Mouse (Mus musculus) liver, embryonic 15.5 days (tissue): ENCODE results near the gene Tmem238l. TPM values are rescaled to one million over a fixed set of nuclear protein-coding genes. Genes with fewer than 3 reads are reported as not detected.

Experiments
- ATAC-seq: fragments of 200-750 bp; cut with Nextera tagmentation; 2 replicates; pipeline ENCODE4 v1.8.0; 2017; ENCODE audit warnings: moderate number of reproducible peaks, mild to moderate bottlenecking, moderate library complexity; ENCODE audit not compliant: insufficient read depth
- H3K27ac ChIP-seq: fragments of 300-500 bp; sonication (generic); replicated peaks from 2 replicates; pipeline ENCODE4 v1.5.1; 2015; ENCODE audit warnings: mild to moderate bottlenecking, inconsistent platforms
- H3K27me3 ChIP-seq: fragments of 300-500 bp; sonication (generic); 2 replicates; pipeline ENCODE4 v1.6.1; 2015; ENCODE audit warnings: mild to moderate bottlenecking, inconsistent platforms
- H3K36me3 ChIP-seq: fragments of 300-500 bp; sonication (generic); replicated peaks from 2 replicates; pipeline ENCODE4 v1.6.1; 2015; ENCODE audit warnings: moderate library complexity, mild to moderate bottlenecking, inconsistent platforms
- H3K4me1 ChIP-seq: fragments of 300-500 bp; sonication (generic); replicated peaks from 2 replicates; pipeline ENCODE4 v1.6.1; 2015; ENCODE audit warnings: inconsistent platforms
- H3K4me2 ChIP-seq: fragments of 300-500 bp; sonication (generic); 2 replicates; pipeline ENCODE4 v1.6.1; 2015; ENCODE audit warnings: moderate library complexity, mild to moderate bottlenecking, inconsistent platforms
- H3K4me3 ChIP-seq: fragments of 300-500 bp; sonication (generic); replicated peaks from 2 replicates; pipeline ENCODE4 v1.5.1; 2015; ENCODE audit warnings: mild to moderate bottlenecking, inconsistent platforms
- H3K9ac ChIP-seq: fragments of 300-500 bp; sonication (generic); 2 replicates; pipeline ENCODE4 v1.6.1; 2015; ENCODE audit warnings: moderate library complexity, mild to moderate bottlenecking, inconsistent platforms
- H3K9me3 ChIP-seq: fragments of 300-500 bp; sonication (generic); replicated peaks from 2 replicates; pipeline ENCODE4 v1.6.1; 2016; ENCODE audit warnings: inconsistent platforms
- WGBS: fragments of 180-500 bp; shearing (Covaris S2); methylation state at CpG from one replicate; pipeline ENCODE4 v1.1.7; 2015; ENCODE audit warnings: mixed read lengths; ENCODE audit not compliant: insufficient replicate concordance; 5-methylcytosine and 5-hydroxymethylcytosine counted together
- polyA plus RNA-seq: library from polyadenylated mRNA; unstranded; fragments of >200 nt; fragmentation: Nextera tagmentation; extraction: Ambion mirVana; gene quantifications from 2 replicates; pipeline ENCODE4 v1.2.1, GENCODE M21; 2015

Gene Tmem238l
- not detected in 2 replicates for polyA plus RNA-seq

DNA sequence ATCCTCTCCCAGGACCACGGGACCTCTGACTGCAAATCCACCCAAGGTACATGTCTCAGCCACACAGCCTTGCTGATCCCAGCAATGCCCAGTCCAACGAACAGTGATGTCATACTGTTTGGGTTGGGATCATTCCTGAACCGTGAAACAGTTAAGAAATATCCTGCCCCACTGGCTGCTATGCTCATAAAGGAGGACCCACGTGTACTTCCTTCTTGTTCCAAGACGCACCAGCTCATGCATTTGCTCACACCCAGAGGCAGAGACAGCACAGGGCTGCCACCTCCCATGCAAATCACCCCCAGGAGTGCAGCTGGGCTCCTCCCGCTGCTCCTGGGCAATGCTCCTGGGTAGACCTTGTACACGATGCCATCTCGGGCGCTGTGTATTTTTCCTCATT lies at the start of gene Tmem238l:
Gene Tmem238l (plus strand): TSS at position 336 of the 400 bp plus-strand sequence.
- H3K4me3 ChIP-seq, result no peak within 1 kb of the TSS
- WGBS, result 58% methylated on average over 9 of the region's 9 CpGs
- no peak within 1 kb of the TSS for H3K27ac ChIP-seq
- H3K9me3 ChIP-seq, result no peaks in the 10 kb centered on the region
- H3K4me1 ChIP-seq, result no peaks in the 10 kb centered on the region
- H3K36me3 ChIP-seq, result no peaks in the 10 kb centered on the region
- no peak within 1 kb of the TSS for H3K4me2 ChIP-seq
- H3K27me3 ChIP-seq, result no peaks in the 10 kb centered on the region
- no peak for ATAC-seq
- no peak within 1 kb of the TSS for H3K9ac ChIP-seq

- Histone ChIP-seq H3K4me1 (peaks cover 23% of the 10 kb centered on the region), H3K27ac (no peak within 1 kb of the TSS; the same call in 1 of the 2 replicates), H3K4me2 (peak within 1 kb of the TSS; percentile 47), H3K4me3 (no peak within 1 kb of the TSS), H3K9ac (no peak within 1 kb of the TSS), H3K9me3 (no peaks in the 10 kb centered on the region), H3K36me3 (no peaks in the 10 kb centered on the region), H3K27me3 (peaks cover 11% of the 10 kb centered on the region)
- 39% methylated on average over 10 of the region's 10 CpGs for WGBS
- ATAC-seq, result no peak
These were observed 44.6 kb upstream of the Tmem238l start, which contains the start of gene Pirt for GRCm38 (mm10) chr11:66911811-66912210. Pirt (plus strand) TSS chr11:66911981.

DNA sequence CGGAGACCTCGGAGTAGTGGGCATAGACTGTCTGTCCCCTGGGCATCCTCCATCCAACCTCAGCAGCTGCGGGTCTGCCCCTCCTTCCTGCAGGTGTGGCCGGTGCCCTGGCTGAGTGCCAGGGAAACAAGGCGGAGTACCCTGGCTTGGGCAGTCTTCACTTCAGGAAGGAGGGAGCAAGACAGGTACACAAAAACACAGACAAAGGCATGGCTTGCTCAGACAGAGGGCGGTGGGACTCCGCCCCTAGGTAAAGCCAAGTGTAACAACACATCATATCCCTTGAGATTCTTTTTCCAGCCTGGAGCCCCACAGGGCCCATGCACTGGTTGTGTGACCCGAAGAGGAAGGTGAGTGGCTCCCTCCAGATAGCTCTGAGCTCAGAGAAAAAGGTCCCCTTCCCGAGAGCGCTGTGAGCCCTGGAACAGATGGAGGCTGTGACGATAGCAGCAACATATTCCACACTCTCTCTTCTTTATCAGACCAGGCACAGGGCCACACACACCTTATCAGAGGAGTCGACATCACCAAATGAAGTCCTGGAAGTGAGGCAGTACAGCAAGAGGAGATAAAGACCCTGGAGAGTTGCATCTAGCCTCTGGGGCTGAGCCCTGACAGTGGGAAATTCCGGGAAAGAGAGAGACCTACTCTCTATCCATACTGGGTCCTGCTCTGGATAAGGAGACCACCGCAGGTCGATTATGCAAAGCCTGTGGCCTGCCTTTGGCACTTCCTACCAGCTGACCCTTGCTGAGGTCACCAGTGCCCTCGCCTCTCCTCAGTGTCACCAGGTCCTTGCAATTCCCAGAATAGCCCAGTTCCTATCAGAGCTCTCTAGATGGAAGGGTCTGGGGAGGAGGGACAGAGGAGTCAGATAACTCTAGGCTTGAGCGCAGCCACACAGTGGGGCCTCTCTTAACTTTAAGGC lies 43.6 kb upstream of the Tmem238l start:
- WGBS, result 22% methylated on average over 17 of the region's 17 CpGs
- H3K27me3 ChIP-seq, result peaks cover 13% of the 10 kb centered on the region
- no peak overlapping the region for H3K4me3 ChIP-seq
- peak overlapping the region; percentile 47 for H3K4me2 ChIP-seq
- peaks cover 23% of the 10 kb centered on the region for H3K4me1 ChIP-seq
- H3K9ac ChIP-seq, result no peak overlapping the region
- no peaks in the 10 kb centered on the region for H3K36me3 ChIP-seq
- H3K9me3 ChIP-seq, result no peaks in the 10 kb centered on the region
- no peak overlapping the region; the same call in 1 of the 2 replicates for H3K27ac ChIP-seq
- ATAC-seq, result peak; percentile 95

GRCm38 (mm10) chr11:66914249-66914648 lies 42.2 kb upstream of the Tmem238l start:
- Histone ChIP-seq H3K36me3 (no peaks in the 10 kb centered on the region), H3K9me3 (no peaks in the 10 kb centered on the region), H3K4me2 (no peak overlapping the region), H3K27me3 (peaks cover 13% of the 10 kb centered on the region), H3K9ac (no peak overlapping the region), H3K27ac (no peak overlapping the region), H3K4me1 (peaks cover 23% of the 10 kb centered on the region), H3K4me3 (no peak overlapping the region)
- ATAC-seq, result no peak
- WGBS, result 15% methylated on average over 3 of the region's 3 CpGs

DNA sequence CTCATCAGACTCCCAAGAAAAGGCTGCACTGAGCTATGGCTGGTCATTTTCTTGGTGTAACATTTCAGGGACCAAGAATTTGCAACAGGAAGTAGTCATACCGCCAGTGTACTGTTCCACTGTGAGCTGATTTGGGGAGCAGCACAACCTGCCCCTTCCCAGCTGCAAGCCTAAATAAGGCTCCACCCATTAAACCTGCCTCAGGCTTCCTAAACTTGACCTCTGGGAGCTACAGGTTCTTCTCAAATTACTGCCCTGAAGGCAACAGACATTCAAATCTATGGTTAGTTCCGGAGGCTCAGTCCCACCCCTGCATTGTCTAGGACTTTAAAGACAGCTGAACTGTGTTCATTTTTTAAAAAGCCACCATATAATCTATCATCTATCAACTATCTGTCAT lies 36.4 kb upstream of the Tmem238l start:
- Histone ChIP-seq H3K27ac (no peak overlapping the region), H3K27me3 (peaks cover 11% of the 10 kb centered on the region; the same call in 1 of the 2 replicates), H3K9ac (no peak overlapping the region), H3K4me3 (no peak overlapping the region), H3K4me2 (no peak overlapping the region), H3K9me3 (no peaks in the 10 kb centered on the region), H3K4me1 (no peaks in the 10 kb centered on the region), H3K36me3 (no peaks in the 10 kb centered on the region)
- ATAC-seq, result no peak
- 46% methylated on average over 2 of the region's 2 CpGs for WGBS

DNA sequence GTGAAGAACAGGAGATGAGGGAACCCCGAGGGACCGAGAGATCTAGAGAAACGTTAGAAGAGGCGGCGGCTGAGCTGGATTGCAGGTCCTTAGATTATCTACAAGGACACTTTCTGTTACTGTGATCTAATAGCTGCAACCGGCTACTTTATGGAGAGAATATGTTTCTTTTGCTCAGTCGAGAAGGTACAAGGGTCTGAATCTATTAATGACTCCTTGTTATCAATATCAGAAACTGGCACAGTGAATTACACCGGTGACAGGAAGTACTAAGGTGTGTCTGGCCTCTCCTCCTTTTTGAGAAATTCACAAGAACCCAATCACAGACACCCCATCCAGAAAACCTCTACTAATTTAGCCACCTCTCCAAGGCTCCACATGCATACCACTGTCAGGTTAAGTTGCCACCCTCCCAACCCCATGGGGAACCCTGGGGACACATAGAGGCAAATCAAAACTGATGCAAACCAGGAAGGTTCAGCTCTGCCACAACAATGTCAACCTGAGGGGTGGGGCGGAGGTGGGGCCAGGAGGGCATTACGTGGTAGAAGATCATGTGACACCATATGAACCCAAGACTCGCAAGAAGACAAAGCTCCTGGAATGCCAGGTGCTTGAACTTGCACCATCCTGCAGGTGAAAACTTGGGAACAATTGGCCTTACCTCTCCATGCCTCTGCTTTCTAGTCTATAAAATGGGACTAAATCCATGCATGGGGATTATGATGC lies 32.2 kb upstream of the Tmem238l start:
- Histone ChIP-seq H3K36me3 (no peaks in the 10 kb centered on the region), H3K9me3 (no peaks in the 10 kb centered on the region), H3K9ac (no peak overlapping the region), H3K4me1 (no peaks in the 10 kb centered on the region), H3K4me2 (no peak overlapping the region), H3K4me3 (no peak overlapping the region), H3K27me3 (0 out of 2 replicates have a peak, but pooled peaks cover 4% of the 10 kb centered on the region), H3K27ac (no peak overlapping the region)
- ATAC-seq, result no peak
- WGBS, result 64% methylated on average over 11 of the region's 11 CpGs

- no peak overlapping the region for H3K4me2 ChIP-seq
- no peaks in the 10 kb centered on the region for H3K9me3 ChIP-seq
- no peaks in the 10 kb centered on the region for H3K36me3 ChIP-seq
- H3K4me1 ChIP-seq, result no peaks in the 10 kb centered on the region
- no peaks in the 10 kb centered on the region for H3K27me3 ChIP-seq
- WGBS, result 58% methylated on average over 3 of the region's 3 CpGs
- no peak for ATAC-seq
- no peak overlapping the region for H3K27ac ChIP-seq
- H3K4me3 ChIP-seq, result no peak overlapping the region
- no peak overlapping the region for H3K9ac ChIP-seq
These were observed 28.1 kb upstream of the Tmem238l start for GRCm38 (mm10) chr11:66928311-66928710.

GRCm38 (mm10) chr11:66932827-66933599 lies 23.4 kb upstream of the Tmem238l start:
- Histone ChIP-seq H3K9ac (no peak overlapping the region), H3K4me3 (no peak overlapping the region), H3K27me3 (no peaks in the 10 kb centered on the region), H3K27ac (no peak overlapping the region), H3K4me1 (no peaks in the 10 kb centered on the region), H3K9me3 (no peaks in the 10 kb centered on the region), H3K36me3 (no peaks in the 10 kb centered on the region), H3K4me2 (no peak overlapping the region)
- WGBS, result 65% methylated on average over 9 of the region's 9 CpGs
- no peak for ATAC-seq

DNA sequence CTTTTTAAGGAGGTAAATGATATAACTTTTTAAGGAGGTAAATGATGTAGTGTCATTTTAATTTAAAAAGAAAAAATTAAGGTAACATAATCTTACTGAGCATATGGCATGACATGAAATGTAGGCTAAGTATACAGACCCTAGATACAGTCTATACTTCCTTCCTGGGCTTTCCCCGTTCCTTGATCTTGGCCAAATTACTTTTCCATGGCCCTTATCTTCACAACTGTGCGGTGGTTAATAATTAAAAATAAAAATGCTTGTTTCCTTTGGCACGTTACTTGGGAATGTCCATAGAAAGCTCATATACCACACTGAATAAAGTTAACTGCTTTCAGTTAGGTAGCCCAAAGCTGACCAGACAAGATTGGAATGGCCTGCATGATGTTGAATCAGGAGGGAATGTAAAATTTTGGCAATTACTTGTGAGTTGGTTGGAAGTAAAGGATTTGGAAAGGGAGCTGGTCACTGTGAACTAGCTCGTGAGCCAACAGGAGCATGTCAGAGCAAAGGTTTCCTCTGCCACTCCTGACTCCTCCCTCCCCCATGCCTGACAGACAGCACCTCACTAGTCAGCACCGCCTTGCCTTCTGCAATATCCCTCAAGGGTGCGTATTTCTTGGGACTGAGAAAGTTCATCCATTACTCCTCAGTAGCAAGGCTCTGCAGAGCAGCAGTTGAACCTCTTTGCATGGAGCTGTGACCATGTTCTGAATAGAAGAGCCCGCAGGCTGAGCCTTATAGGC lies 21.8 kb upstream of the Tmem238l start:
- Histone ChIP-seq H3K36me3 (no peaks in the 10 kb centered on the region), H3K4me2 (no peak overlapping the region), H3K9ac (no peak overlapping the region), H3K27me3 (no peaks in the 10 kb centered on the region), H3K9me3 (no peaks in the 10 kb centered on the region), H3K27ac (no peak overlapping the region), H3K4me3 (no peak overlapping the region), H3K4me1 (no peaks in the 10 kb centered on the region)
- 58% methylated on average over 7 of the region's 7 CpGs for WGBS
- no peak for ATAC-seq

GRCm38 (mm10) chr11:66942011-66942410 lies 14.4 kb upstream of the Tmem238l start:
- Histone ChIP-seq H3K4me2 (no peak overlapping the region), H3K4me1 (no peaks in the 10 kb centered on the region), H3K9me3 (no peaks in the 10 kb centered on the region), H3K27ac (no peak overlapping the region), H3K4me3 (no peak overlapping the region), H3K9ac (no peak overlapping the region), H3K27me3 (no peaks in the 10 kb centered on the region), H3K36me3 (no peaks in the 10 kb centered on the region)
- ATAC-seq, result no peak
- 64% methylated on average over 5 of the region's 5 CpGs for WGBS
